Mouse (Mus musculus): ENCODE data around the gene Fahd1. TPM values are rescaled to one million over a fixed set of nuclear protein-coding genes. Genes with fewer than 3 reads are reported as not detected.

The Fahd1 gene
- polyA plus RNA-seq, 1 experiment, result 21.8 TPM

DNA sequence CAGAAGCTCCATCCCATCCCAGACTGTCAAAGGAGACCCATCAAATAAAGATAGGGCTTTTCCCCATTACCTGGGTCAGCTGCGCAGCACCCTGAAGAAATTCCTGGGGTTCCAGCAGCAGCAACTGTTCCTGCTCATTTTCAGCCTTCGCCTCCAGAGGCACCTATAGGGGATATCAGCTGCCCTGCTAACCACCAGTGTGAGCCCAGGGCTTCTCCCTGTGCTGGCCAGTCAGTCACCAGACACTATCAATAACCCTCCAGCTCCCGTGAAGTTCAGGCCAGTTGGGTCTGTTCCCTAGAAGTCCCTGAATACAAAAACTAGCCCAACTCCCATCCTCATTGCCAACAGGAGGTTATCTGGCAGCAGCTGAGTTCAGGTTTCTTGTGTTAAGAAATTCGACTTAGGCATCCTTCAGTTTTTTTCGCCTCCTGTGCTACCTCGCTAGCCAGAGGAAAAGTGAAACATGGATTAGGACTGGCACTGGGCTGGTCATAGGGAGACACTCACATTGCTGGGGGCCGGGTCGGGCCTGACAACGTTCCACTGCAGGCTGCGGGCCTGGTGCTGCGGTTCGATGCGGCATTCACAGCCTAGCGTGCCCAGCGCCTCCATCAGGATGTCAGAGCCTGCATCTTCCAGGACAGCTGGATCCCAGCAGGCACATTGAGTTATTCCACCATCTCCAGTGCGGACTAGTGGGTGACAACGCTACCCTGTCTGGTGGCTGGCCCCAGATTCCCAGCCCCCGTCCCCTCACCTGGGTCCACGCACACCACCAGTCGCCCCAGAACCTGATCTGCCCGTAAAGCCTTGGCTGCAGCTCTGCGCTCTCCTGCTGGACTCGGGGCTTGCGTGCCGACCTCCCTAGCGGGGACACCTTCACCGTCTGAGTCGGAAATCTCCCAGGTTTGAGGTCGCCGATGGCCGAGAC, 44.2 kb upstream of the Fahd1 start:
- Histone ChIP-seq H3K4me3 (ENCODE audit: insufficient read depth, low read length) (peak overlapping the region; percentile 80), H3K4me1 (ENCODE audit: control insufficient read depth, insufficient read depth, low read length) (peaks cover 4% of the 10 kb centered on the region; the same call in 1 of the 2 replicates), H3K27ac (ENCODE audit: insufficient read depth, low read length) (no peak overlapping the region)
- no peak for TF ChIP-seq CTCF (IDR thresholded peaks at IDR 0.05; ENCODE audit: extremely low read depth, insufficient read depth, low read length)
- TF ChIP-seq POLR2A (IDR thresholded peaks at IDR 0.05; ENCODE audit: extremely low read depth, insufficient read depth, low read length), result no peak

DNA sequence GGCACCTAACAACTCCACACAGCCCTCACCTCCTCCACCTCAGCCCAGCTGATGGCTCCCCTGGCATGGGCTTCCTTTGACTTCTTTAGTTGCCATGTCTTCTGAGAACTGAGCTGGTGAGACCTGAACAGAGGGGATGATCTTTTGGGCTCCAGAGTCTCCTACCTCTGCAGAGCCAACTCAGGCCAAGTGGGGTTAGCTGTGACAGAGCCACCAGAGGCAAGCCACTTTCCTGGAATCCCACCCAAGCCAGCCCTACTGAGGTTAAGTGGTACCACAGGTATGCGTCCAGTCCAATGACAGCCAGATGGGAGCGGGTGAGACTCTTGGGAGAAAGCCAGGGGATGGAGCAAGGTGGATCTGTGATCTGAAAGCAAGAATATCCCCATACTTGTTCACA, 43.1 kb upstream of the Fahd1 start:
- TF ChIP-seq CTCF (IDR thresholded peaks at IDR 0.05; ENCODE audit: extremely low read depth, insufficient read depth, low read length), result no peak
- 0 out of 2 replicates have a peak, but pooled peaks have one; percentile 15 for TF ChIP-seq POLR2A (IDR thresholded peaks at IDR 0.05; ENCODE audit: extremely low read depth, insufficient read depth, low read length)
- peaks cover 4% of the 10 kb centered on the region; the same call in 1 of the 2 replicates for H3K4me1 ChIP-seq (ENCODE audit: control insufficient read depth, insufficient read depth, low read length)
- H3K4me3 ChIP-seq (ENCODE audit: insufficient read depth, low read length), result no peak overlapping the region
- H3K27ac ChIP-seq (ENCODE audit: insufficient read depth, low read length), result no peak overlapping the region

DNA sequence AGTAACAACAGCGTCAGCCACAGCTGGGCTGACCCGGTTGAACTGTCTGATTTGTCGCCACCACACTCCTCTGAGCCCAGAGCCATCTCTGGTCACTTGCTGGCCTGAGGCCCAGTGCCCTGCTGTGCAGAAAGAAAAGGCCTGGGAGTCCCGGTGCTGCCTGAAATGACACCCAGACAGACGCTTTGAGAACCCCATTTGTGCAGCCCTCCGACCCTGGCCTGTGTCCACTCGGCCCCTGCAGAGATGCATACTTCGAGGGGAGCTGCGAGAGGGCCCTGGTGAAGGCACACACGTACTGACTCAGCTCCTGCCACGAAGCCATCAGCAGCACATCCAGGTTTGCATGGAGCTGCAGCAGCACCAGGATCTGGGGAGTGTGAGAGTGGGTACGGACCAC, 42.6 kb upstream of the Fahd1 start:
- no peak overlapping the region for H3K27ac ChIP-seq (ENCODE audit: insufficient read depth, low read length)
- H3K4me3 ChIP-seq (ENCODE audit: insufficient read depth, low read length), result no peak overlapping the region
- no peak for TF ChIP-seq POLR2A (IDR thresholded peaks at IDR 0.05; ENCODE audit: extremely low read depth, insufficient read depth, low read length)
- peaks cover 4% of the 10 kb centered on the region; the same call in 1 of the 2 replicates for H3K4me1 ChIP-seq (ENCODE audit: control insufficient read depth, insufficient read depth, low read length)

DNA sequence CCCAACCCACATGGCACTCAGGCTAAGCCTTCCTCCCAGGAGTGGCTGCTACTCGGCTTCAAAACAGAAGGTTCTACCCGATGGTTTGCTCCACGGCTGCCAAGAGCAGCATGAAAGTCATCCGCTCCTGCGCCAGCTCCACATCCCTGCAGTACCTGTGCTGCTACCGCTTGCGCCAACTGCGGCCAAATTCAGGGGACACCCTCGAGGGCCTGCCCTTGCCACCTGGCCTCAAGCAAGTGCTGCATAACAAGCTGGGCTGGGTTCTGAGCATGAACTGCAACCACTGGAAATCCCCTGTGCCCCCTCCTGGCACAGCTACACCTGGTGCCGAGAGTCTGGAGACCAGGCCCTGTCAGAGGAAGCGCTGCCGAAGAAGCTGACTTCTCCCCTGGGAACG, 41.2 kb upstream of the Fahd1 start:
- H3K4me3 ChIP-seq (ENCODE audit: insufficient read depth, low read length), result no peak overlapping the region
- peaks cover 3% of the 10 kb centered on the region; the same call in 1 of the 2 replicates for H3K4me1 ChIP-seq (ENCODE audit: control insufficient read depth, insufficient read depth, low read length)
- H3K27ac ChIP-seq (ENCODE audit: insufficient read depth, low read length), result no peak overlapping the region
- no peak for TF ChIP-seq POLR2A (IDR thresholded peaks at IDR 0.05; ENCODE audit: extremely low read depth, insufficient read depth, low read length)
- no peak for TF ChIP-seq CTCF (IDR thresholded peaks at IDR 0.05; ENCODE audit: extremely low read depth, insufficient read depth, low read length)

DNA sequence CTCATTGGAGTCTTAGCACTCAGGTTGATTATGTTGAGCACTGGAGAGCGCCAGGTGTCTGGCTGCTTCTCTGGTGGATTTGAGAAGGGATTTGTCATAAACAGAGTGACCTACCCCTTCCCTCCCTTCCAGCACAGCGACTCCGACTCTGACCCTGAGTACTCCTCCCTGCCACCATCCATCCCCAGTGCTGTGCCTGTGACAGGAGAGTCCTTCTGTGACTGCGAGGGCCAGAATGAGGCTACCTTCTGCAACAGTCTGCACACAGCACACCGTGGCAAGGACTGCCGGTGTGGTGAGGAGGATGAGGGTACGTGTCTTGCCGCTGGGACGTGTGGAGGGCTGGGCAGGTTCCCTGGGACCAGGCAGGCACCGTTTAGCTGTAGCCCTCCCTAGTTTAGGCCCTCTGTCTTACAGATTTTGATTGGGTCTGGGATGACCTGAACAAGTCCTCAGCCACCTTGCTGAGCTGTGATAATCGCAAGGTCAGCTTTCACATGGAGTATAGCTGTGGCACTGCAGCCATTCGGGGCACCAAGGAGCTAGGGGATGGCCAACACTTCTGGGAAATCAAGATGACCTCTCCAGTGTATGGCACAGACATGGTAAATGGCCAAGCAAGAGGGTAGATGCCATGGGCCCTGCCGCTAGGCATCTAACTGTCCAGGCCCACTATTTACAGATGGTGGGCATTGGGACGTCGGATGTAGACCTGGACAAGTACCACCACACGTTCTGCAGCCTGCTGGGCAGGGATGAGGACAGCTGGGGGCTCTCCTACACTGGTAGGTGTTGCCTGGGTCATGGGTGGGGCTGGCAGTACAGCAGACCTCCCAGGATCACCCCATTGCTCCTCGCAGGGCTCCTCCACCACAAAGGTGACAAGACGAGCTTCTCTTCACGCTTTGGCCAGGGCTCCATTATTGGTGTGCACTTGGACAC, 40.3 kb upstream of the Fahd1 start:
- TF ChIP-seq POLR2A (IDR thresholded peaks at IDR 0.05; ENCODE audit: extremely low read depth, insufficient read depth, low read length) (peak; percentile 43), CTCF (IDR thresholded peaks at IDR 0.05; ENCODE audit: extremely low read depth, insufficient read depth, low read length) (no peak)
- no peak overlapping the region for H3K27ac ChIP-seq (ENCODE audit: insufficient read depth, low read length)
- H3K4me3 ChIP-seq (ENCODE audit: insufficient read depth, low read length), result no peak overlapping the region
- H3K4me1 ChIP-seq (ENCODE audit: control insufficient read depth, insufficient read depth, low read length), result peaks cover 4% of the 10 kb centered on the region; the same call in 1 of the 2 replicates

DNA sequence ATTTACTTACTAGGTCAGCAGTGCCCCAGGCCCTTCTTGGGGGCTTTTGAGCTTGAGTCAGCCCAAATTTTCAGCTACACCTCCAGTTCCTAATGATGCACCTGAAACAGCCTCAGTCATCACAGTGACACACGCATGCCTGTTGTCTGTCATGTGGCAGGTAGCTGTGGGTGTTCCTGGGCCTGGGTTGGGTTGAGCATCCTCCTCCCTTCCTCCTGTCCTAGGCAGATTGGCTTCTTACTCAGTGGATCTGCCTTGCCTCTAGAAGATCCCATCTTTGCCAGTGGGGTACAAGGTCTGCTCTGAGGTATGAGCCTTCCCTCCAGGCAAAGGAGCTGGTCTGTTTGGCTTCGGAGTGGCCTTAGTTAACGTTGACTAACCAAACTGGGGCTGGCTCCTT, 38.7 kb upstream of the Fahd1 start:
- TF ChIP-seq CTCF (IDR thresholded peaks at IDR 0.05; ENCODE audit: extremely low read depth, insufficient read depth, low read length) (no peak), POLR2A (IDR thresholded peaks at IDR 0.05; ENCODE audit: extremely low read depth, insufficient read depth, low read length) (peak; percentile 44)
- Histone ChIP-seq H3K27ac (ENCODE audit: insufficient read depth, low read length) (no peak overlapping the region), H3K4me1 (ENCODE audit: control insufficient read depth, insufficient read depth, low read length) (peaks cover 5% of the 10 kb centered on the region; the same call in 1 of the 2 replicates), H3K4me3 (ENCODE audit: insufficient read depth, low read length) (no peak overlapping the region)

DNA sequence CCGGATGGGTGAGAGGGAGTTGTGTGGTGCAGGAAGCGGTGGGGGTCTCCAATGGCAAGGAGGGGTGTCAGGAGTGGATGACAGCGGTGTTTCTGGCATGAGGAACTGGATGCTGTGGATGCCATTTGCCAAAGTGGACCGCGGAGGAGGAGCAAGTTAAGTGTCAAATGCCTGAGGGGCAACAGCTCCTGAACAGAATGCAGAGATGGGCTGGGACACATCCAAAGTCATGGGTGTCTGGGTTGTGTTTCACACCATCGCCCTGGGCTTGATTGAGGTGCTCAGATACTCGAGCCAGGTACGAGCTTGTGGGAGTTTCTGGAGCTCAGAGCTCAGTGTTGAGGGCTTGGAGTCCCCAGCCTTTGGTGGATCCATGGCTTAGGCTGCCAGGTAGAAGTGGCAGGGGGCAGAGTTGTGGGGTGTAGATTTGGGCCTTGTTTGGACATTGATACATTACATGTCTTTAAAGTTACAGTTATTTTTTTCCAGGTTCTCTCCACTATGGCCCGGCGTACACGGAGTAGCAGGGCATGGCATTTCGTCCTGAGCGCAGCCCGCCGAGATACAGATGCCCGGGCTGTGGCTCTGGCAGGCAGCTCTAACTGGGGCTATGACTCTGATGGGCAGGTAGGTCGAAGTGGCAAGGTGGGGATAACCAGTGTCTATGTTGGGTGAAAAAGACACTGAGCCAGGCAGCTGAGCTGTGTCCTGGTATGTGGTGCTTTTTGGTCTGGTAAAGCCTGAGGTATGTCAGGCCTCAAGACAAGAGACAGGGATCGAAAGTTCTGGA, 37.3 kb upstream of the Fahd1 start:
- TF ChIP-seq POLR2A (IDR thresholded peaks at IDR 0.05; ENCODE audit: extremely low read depth, insufficient read depth, low read length) (no peak), CTCF (IDR thresholded peaks at IDR 0.05; ENCODE audit: extremely low read depth, insufficient read depth, low read length) (no peak)
- Histone ChIP-seq H3K4me1 (ENCODE audit: control insufficient read depth, insufficient read depth, low read length) (peaks cover 5% of the 10 kb centered on the region; the same call in 1 of the 2 replicates), H3K27ac (ENCODE audit: insufficient read depth, low read length) (peak overlapping the region; percentile 26; the same call in 1 of the 2 replicates), H3K4me3 (ENCODE audit: insufficient read depth, low read length) (peak overlapping the region; percentile 95)

DNA sequence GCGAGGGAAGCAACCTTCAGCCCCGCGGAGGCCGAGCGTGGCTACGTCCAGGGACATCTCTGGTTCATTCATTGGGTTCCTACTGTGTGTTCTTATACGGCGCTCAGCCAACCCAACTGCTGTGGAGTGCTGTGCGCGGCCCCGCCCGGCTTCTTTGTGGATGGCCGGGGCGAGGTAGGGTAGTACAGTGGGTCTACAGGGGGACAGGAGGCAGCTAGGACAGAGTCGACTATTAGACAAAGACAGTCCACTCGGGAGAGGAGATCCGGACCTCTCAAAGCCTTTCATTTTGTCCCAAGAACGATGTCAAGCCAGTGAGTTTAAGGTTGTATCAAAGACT, 36.7 kb upstream of the Fahd1 start:
- H3K27ac ChIP-seq (ENCODE audit: insufficient read depth, low read length), result peak overlapping the region; percentile 26
- peaks cover 5% of the 10 kb centered on the region; the same call in 1 of the 2 replicates for H3K4me1 ChIP-seq (ENCODE audit: control insufficient read depth, insufficient read depth, low read length)
- TF ChIP-seq POLR2A (IDR thresholded peaks at IDR 0.05; ENCODE audit: extremely low read depth, insufficient read depth, low read length), result no peak
- no peak for TF ChIP-seq CTCF (IDR thresholded peaks at IDR 0.05; ENCODE audit: extremely low read depth, insufficient read depth, low read length)
- peak overlapping the region; percentile 95 for H3K4me3 ChIP-seq (ENCODE audit: insufficient read depth, low read length)

All from cortical plate, adult 2 months (tissue).